Mouse (Mus musculus): ENCODE measurements around the gene Colq.

Colq gene

DNA sequence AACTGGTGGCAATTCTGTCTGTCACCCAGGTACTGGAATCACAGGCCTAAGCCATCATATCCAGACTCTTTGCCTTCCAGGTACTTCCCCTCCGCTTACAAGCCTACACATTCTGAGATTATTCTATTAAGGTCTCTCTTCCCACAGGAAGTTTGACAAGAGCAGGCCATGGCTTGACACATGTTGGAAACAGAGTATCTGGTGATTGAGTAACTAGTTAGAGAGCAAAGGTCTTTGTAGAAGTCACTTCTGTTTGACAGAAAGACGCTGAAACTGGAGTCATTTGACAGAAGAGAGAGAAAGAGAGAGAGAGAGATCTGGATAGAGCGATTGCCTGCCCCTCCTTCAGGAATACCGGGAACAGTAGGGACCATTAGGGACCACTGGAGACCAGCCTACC, 60.3 kb downstream of the Colq start:
- DNase-seq (ENCODE audit: low spot score in 2 of 2): no peak

DNA sequence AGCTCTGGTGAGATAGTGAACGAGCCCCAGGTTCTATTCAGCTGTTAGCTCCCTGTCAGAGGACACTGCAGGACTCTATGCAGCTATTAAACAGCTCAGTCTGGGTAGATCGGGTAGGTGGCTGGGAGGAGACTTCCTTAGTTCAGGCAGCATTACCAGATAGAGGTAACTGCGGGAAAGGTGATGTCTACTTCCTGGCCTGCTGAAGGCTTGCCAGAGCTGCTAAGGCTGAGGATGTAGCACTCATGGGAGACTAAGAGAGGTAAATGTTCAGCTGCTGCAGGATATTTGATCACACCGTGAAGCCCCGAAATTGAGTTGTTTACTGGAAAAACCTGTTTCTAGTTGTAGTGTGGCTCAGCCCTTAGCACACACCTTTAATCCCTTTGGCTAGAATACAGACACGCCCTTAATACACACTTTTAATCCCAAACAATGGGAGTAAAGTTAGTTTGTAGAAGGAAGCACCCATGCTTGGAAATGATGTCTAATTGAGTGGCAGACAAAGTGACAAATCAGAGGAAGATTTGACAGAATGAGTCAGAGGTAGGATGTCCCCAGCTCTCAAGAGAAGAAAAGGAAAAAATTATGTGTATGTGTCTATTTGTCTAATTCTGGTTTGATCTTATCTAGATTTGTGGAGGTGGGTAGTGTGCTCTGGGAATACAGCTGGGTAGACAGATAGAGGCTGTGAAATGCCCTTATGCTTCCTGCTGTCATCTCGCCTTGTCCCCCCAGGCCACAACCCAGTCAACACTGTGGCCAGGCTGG, 65.9 kb downstream of the Colq start:
- DNase-seq (ENCODE audit: low spot score in 2 of 2): no peak

DNA sequence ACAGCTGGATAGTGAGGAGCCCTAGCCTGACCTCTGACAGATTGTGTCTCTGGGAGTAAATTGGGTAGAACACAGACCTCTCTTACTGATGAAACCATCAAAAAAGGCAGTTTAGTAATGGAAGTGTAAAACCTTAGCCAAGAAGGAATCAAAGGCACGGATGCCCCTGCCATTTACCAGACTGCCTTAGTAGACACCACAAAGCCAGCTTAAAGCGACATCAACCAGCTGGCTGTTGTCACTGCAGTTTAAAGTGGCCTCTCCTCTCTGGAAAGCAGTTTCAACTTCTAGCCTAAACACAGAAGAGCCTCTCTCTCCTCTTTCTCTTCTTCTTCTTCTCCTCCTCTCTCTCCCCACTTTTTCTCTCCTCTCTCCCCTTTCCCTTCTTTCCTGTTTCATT, 69.8 kb downstream of the Colq start:
- DNase-seq (ENCODE audit: low spot score in 2 of 2): no peak

DNA sequence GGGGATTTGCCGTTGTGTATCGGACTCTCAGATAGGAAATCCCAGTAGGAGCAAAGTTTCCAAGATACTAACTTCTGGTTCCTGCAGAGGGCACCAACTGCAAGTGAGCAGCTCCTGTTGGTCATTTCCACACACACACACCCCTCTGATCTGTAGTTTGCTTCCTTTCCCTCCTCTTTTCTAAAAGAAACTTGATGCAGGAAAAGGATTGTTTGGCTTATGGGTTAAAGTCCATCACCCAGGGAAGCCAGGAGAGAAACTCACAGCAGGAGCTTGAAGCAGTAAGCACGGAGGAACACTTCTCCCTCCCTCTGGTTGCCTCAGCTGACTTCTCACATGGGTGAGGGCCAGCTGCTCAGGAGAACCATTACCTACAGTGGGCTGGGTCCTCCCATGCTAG, 72.0 kb downstream of the Colq start:
- DNase-seq (ENCODE audit: low spot score in 2 of 2): no peak

DNA sequence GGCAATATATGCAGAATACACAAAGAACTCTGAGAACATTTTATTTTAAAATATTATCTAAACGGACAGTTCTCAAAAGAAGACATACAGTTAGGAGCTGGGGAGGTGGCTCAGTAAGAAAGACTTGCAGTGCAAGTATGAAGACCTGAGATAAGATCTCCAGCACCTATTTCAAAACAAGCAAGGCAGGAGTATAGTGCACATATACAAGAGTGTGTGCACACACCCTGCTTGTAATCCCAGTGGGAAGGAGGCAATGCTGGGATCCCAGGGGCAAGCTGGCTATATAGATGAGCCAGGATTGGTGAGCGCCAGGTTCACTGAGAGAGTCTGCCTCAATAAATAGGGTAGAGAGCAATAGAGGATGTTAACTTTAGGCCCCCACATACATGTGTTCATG, 75.2 kb downstream of the Colq start:
- DNase-seq (ENCODE audit: low spot score in 2 of 2): no peak

DNA sequence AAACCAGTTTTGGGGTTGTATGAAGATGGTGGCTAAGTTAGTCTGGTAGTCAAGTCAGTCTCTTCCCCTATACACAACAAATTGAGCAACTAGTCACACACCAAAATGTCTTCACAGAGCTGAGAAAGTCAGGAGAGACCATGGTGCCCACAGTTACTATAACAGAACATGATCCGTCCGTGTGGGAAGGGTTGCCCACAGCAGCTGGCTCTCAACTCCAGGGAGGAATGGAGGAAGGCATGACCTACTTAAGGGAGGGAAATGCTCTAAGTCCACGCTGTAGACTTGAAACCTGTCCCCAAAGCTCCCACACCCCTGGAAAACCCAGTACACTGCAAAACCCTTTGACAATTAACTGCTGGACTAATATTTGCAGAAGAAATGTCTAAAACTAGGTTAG, 80.8 kb downstream of the Colq start:
- no peak for DNase-seq (ENCODE audit: low spot score in 2 of 2)

DNA sequence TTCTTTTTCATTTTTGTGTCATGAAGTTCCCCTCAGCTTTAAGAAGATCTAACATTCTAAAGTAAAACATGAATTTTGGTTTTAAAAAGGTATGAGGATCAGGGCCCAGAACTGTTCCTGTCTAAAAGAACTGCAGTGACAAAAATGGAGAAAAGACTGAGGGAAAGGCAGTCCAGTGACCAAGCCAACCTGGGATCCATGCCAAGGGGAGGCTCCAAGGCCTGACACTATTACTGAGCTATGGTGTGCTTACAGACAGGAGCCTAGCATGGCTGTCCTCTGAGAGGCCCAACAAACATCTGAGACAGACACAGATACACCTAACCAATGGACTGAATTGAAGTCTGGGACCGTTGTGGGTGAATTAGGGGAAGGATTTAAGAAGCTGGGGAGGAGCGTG, 81.2 kb downstream of the Colq start:
- DNase-seq (ENCODE audit: low spot score in 2 of 2): no peak

DNA sequence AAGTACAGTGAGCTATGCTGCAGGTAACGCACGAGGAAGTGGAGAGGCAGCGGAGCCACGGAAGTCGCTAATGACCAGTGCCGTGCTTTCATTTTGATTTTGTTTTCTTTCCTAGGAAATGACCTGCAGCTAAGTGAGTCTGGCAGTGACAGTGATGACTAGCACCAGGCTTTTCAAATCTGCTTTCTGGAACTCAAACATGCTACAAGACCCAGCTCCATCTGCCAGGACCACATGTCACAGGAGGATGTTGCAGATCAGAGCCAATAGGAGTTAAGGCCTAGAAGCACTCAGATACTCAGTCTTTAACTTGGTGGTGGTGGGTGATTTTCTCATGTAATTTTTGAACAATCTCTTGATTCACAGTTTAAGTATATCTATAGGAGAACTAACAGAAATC, 84.7 kb downstream of the Colq start:
- no peak for DNase-seq (ENCODE audit: low spot score in 2 of 2)

DNA sequence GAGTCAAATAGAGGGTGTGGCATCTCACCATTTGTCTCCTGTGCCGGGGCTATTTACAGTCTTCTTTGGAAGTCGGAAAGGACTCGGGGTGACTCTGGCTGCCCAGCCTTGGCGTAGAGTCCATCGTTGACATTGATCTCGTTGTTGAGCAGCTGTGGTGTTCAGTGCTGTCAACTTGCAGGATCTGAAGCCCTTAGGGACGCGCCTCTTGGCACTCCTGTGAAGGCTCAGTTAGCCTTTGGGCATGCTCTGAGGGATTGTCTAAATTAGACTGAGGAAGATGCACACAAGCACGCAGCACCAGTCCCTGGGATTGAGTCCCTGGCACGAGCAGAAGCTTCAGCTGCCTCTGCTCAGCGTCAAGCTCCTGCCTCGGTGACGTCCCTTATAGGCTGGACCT, 87.7 kb downstream of the Colq start:
- DNase-seq (ENCODE audit: low spot score in 2 of 2): no peak

DNA sequence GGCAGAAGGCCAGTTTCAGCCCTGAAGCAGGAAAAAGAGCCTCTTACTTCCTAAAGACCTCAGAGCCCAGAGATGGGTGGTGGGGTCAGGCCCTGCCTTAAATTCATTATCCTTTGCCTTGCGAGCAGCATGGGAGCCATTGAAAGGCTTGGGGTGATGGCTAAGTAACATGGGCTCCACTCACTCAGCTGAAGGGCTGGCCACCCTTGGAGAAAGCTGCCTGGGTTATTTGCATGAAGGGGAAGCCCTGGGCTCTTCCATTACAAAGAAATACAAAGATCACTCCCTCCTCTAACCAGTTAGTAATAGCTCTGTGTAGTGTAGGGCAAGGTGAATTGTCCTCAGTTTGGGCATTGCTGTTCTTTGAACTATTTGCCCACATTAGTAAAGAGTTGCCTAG, 91.6 kb downstream of the Colq start:
- no peak for DNase-seq (ENCODE audit: low spot score in 2 of 2)

DNA sequence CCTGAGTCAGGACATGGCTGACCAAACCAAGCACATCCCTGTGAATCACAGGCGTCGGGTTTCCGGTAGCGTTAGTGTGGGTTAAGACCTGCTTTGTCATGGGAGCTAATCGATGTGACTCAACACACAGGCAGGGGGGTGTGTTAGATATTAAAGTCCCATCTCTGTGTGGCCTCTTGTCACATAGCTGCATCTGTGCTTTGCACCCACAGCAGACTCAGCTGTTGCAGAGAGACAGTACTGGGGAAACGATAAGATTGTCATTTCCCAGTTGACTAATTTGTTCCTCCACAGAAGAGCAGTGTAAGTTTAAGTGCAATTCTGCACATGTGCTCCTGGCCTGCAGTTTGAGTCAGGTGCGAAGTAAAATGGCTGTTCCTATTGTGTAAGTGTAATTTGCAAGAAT, 94.9 kb downstream of the Colq start:
- DNase-seq (ENCODE audit: low spot score in 2 of 2): peak; percentile 36 to 42

DNA sequence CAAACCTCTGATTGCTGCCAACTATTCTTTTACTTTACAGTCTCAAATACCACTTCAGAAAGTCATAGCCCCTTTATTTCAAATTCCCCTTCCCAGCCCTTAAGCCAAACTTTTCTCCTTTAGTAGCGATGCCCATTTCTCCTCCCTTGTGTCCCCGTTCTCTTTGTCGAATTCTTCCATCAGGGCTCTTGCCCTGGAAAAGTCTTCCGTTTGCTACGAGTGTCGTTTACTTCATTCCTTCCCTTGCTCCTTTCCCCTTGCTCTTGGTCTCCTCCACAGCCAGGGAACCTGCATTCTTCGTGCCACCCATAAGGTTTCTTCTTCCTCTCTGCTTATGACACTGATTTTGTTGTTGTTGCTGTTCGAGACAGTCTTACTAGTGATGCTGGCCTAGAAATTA, 95.6 kb downstream of the Colq start:
- no peak for DNase-seq (ENCODE audit: low spot score in 2 of 2)

DNA sequence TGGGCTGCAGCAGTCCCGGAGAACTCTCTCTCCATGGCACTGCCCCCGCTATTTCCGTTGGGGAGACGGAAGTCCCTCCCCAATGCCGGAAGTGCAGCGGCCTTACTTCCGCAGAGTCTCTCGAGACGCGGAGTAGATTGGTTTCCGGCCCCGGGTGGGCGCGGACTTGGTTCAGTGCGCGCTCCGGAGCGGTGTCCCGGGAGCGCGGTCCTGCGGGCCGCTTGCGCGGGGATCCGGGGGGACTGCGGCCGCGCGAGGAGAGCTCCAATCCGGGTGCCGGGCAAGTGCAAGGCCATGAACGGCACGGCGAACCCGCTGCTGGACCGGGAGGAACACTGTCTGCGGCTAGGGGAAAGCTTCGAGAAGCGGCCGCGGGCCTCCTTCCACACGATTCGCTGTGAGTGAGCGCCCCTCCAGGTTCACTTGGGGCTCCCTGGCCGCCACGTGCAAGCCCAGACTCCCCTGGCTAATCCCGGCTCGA, 96.1 kb downstream of the Colq start, which contains the start of gene Mettl6:
Mettl6 (minus strand) TSS at position 66 of the 481 bp plus-strand sequence.
- DNase-seq (ENCODE audit: low spot score in 2 of 2): peak; percentile 85 to 86

DNA sequence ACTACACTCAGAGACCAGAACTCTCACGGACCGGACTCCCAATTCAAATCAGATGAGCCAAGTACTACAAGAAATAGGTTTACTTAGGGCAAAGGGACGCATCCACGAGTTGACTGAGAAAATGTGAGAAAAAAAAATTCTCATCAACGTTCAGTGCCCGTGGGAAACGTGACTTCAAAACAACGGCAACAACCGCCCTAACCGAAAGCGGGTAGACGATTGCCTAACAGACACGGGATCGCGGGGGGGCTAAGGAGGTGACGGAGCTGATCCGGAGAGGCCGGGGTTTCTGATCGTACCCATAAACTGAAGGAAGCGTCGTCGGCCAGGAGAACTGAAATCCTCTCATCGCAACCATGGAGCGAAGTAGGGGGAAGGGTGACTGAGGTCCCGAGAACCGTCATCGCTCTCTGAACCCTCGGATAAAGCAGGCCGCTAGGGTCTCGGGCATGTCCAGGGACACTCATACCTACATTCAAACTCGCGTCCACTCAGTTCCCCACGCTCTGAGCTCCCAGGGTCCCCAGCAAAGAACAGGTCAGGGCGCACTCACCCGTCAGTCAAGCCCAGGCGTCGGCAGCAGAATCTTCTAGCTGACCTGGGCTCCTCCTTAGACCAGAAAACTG, 96.7 kb downstream of the Colq start, which contains the start of gene Eaf1:
Eaf1 (plus strand) TSS at position 51 of the 626 bp plus-strand sequence.
- peak in 1 of 2 experiments; percentile 45 for DNase-seq (ENCODE audit: low spot score in 2 of 2)

DNA sequence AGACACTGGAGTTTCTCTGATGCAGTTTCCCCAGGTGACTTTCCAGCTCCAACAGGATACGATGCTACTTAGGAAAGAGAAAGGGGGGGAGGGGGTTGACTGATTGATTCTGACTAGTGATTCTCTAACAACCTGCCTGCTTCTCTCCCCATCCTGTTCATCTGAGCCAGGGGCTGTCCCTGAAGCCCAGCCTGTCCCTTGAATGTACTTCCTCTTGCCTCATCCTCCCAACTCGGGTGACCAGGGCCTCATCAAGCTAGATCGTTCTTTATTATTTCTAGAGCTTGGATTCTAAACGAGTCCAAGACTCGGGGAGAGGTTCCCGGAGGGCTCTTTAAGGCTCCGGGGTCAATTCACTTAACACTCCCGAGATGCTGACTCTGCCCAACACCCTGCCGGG, 97.2 kb downstream of the Colq start:
- DNase-seq (ENCODE audit: low spot score in 2 of 2): peak in 1 of 2 experiments; percentile 7

DNA sequence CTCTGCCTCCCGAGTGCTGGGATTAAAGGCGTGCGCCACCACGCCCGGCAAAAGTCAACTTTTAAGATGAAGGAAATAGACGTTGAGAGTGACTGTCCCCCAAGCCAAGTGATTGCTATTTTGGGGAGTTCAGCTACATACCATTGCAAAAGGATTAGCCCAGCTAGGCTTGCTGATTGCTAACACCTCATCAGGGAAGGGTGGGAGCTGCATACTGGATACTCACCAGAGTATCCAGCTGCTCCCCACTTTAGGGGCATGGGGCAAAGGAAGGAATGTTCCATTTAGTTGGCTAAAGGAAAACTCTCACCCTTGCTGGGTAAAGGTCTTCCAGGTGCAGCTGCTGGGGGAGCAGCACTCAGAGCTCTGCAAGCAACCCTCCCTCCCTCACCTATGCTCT, 103.1 kb downstream of the Colq start:
- no peak for DNase-seq (ENCODE audit: low spot score in 2 of 2)

DNA sequence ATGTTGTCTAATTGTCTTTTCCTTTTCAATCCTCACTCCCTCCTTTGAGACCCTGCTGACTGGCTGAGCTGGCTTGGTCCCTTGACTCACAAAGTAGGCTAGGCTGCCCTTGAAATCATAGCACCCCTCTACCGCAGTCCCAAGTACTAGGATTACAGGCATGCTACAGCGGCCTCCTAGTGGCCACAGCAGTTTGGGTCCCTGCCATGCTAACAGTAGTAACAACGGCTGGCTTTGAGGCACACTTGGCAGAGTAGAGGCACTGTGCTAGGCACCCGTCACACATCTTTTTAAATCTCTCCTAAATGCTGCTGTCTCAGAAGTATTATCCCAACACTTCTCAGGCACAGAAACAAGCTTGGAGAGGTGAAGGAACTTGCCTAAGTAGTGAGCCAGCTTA, 104.7 kb downstream of the Colq start:
- no peak for DNase-seq (ENCODE audit: low spot score in 2 of 2)

DNA sequence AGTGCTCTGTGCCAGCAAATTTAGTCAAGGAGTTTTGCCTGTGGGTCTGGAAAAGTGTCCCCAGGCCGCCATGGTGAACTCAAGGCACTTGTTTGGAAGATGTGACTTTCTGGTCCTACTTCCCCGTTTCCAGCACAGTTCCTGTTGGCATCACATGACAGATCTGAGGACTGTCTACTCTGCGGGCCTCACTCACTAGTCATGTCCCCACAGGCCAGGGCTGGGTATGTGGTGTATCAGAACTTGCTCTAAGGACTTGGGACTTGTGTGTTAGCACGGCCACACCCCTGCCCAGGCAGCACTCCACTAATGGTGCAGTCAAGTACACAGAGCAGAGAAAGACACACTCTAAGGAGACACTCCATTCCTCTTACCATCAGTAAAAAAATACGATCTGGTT, 108.7 kb downstream of the Colq start:
- no peak for DNase-seq (ENCODE audit: low spot score in 2 of 2)

DNA sequence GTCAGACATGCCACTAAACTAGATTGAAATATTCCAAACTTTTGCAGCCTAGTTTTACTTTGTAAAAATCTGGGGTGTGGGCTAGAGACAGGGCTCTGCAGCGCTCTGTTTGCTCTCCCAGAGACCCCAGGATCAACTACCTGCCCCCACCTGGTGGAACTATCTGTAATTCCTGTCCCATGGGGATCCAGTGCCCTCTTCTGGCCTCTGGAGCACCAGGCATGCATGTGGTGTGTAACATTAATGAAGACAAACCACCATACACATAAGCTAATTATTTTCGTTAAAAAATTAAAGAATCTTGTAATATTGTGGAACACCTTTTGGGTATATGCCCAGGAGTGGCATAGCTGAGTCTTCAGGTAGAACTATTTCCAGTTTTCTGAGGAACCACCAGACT, 117.8 kb downstream of the Colq start:
- no peak for DNase-seq (ENCODE audit: low spot score in 2 of 2)
